Mouse (Mus musculus): ENCODE data around the gene Asb11.

Gene Asb11

GRCm38 (mm10) chrX:164436709-164437108 is at the start of gene Asb11:
Gene Asb11, plus strand, starts transcription at chrX:164436994.
- DNase-seq (ENCODE audit: low spot score in 2 of 2), result no peak

GRCm38 (mm10) chrX:164394091-164394490 is 42.7 kb upstream of the Asb11 start:
- DNase-seq (ENCODE audit: low spot score in 2 of 2), result no peak

- no peak for DNase-seq (ENCODE audit: low spot score in 2 of 2)
Measured at GRCm38 (mm10) chrX:164398456-164398855, 38.3 kb upstream of the Asb11 start.

GRCm38 (mm10) chrX:164405080-164405649 is 31.6 kb upstream of the Asb11 start:
- DNase-seq (ENCODE audit: low spot score in 2 of 2), result no peak

- DNase-seq (ENCODE audit: low spot score in 2 of 2), result no peak
Measured at GRCm38 (mm10) chrX:164406133-164407022, 30.4 kb upstream of the Asb11 start.

GRCm38 (mm10) chrX:164408301-164408927 is 28.4 kb upstream of the Asb11 start:
- DNase-seq (ENCODE audit: low spot score in 2 of 2), result no peak

GRCm38 (mm10) chrX:164410562-164410961 is 26.2 kb upstream of the Asb11 start:
- no peak for DNase-seq (ENCODE audit: low spot score in 2 of 2)

GRCm38 (mm10) chrX:164416803-164417202 is 20.0 kb upstream of the Asb11 start:
- DNase-seq (ENCODE audit: low spot score in 2 of 2), result no peak

GRCm38 (mm10) chrX:164418008-164418407 is 18.8 kb upstream of the Asb11 start:
- DNase-seq (ENCODE audit: low spot score in 2 of 2), result no peak

GRCm38 (mm10) chrX:164419471-164419939 is 17.3 kb upstream of the Asb11 start, which contains the start of gene Piga:
Gene Piga, plus strand, starts transcription at chrX:164419787.
- DNase-seq (ENCODE audit: low spot score in 2 of 2), result peak; percentile 88 to 92

GRCm38 (mm10) chrX:164419955-164420354 is 16.8 kb upstream of the Asb11 start:
- DNase-seq (ENCODE audit: low spot score in 2 of 2), result no peak

GRCm38 (mm10) chrX:164420518-164420917 is 16.3 kb upstream of the Asb11 start:
- no peak for DNase-seq (ENCODE audit: low spot score in 2 of 2)

- no peak for DNase-seq (ENCODE audit: low spot score in 2 of 2)
Measured at GRCm38 (mm10) chrX:164424821-164425220, 12.0 kb upstream of the Asb11 start.

GRCm38 (mm10) chrX:164427295-164427694 is 9.5 kb upstream of the Asb11 start:
- DNase-seq (ENCODE audit: low spot score in 2 of 2), result no peak

- no peak for DNase-seq (ENCODE audit: low spot score in 2 of 2)
Measured at GRCm38 (mm10) chrX:164428224-164428623, 8.6 kb upstream of the Asb11 start.

- DNase-seq (ENCODE audit: low spot score in 2 of 2), result no peak
Measured at GRCm38 (mm10) chrX:164430621-164431020, 6.2 kb upstream of the Asb11 start.

GRCm38 (mm10) chrX:164431133-164431532 is 5.7 kb upstream of the Asb11 start:
- DNase-seq (ENCODE audit: low spot score in 2 of 2), result no peak

GRCm38 (mm10) chrX:164431541-164431940 is 5.3 kb upstream of the Asb11 start:
- DNase-seq (ENCODE audit: low spot score in 2 of 2), result no peak

- no peak for DNase-seq (ENCODE audit: low spot score in 2 of 2)
Measured at GRCm38 (mm10) chrX:164432682-164433081, 4.1 kb upstream of the Asb11 start.

GRCm38 (mm10) chrX:164439462-164439861 is 2.7 kb downstream of the Asb11 start:
- DNase-seq (ENCODE audit: low spot score in 2 of 2), result no peak

GRCm38 (mm10) chrX:164440140-164440539 is 3.3 kb downstream of the Asb11 start:
- DNase-seq (ENCODE audit: low spot score in 2 of 2), result no peak

GRCm38 (mm10) chrX:164440703-164441102 is 3.9 kb downstream of the Asb11 start:
- no peak for DNase-seq (ENCODE audit: low spot score in 2 of 2)
